Mouse (Mus musculus) midbrain, embryonic 13.5 days (tissue): ENCODE measurements around the gene Ak4. TPM values are rescaled to one million over a fixed set of nuclear protein-coding genes. Genes with fewer than 3 reads are reported as not detected.

Experiments
- ATAC-seq: fragments of 200-750 bp; cut with Nextera tagmentation; 2 replicates; pipeline ENCODE4 v1.8.0; 2017; ENCODE audit warnings: mild to moderate bottlenecking, moderate TSS enrichment, moderate library complexity
- H3K27ac ChIP-seq: fragments of 300-500 bp; sonication (generic); 2 replicates; pipeline ENCODE4 v1.5.1; 2015; ENCODE audit warnings: inconsistent platforms, mild to moderate bottlenecking, moderate library complexity
- H3K27me3 ChIP-seq: fragments of 300-500 bp; sonication (generic); 2 replicates; pipeline ENCODE4 v1.6.1; 2015; ENCODE audit warnings: mild to moderate bottlenecking, inconsistent platforms
- H3K36me3 ChIP-seq: fragments of 300-500 bp; sonication (generic); 2 replicates; pipeline ENCODE4 v1.6.1; 2015; ENCODE audit warnings: mild to moderate bottlenecking, inconsistent platforms
- H3K4me1 ChIP-seq: fragments of 300-500 bp; sonication (generic); replicated peaks from 2 replicates; pipeline ENCODE4 v1.6.1; 2015; ENCODE audit warnings: inconsistent platforms
- H3K4me2 ChIP-seq: fragments of 300-500 bp; sonication (generic); replicated peaks from 2 replicates; pipeline ENCODE4 v1.6.1; 2015; ENCODE audit warnings: moderate library complexity, mild to moderate bottlenecking, inconsistent platforms
- H3K4me3 ChIP-seq: fragments of 300-500 bp; sonication (generic); replicated peaks from 2 replicates; pipeline ENCODE4 v1.5.1; 2015; ENCODE audit warnings: mild to moderate bottlenecking, inconsistent platforms
- H3K9ac ChIP-seq: fragments of 300-500 bp; sonication (generic); replicated peaks from 2 replicates; pipeline ENCODE4 v1.6.1; 2015; ENCODE audit warnings: mild to moderate bottlenecking, inconsistent platforms
- H3K9me3 ChIP-seq: fragments of 300-500 bp; sonication (generic); 2 replicates; pipeline ENCODE4 v1.6.1; 2016; ENCODE audit warnings: mild to moderate bottlenecking, inconsistent platforms
- WGBS: fragments of 180-500 bp; shearing (Covaris S2); methylation state at CpG from one replicate; pipeline ENCODE4 v1.1.7; 2015; 5-methylcytosine and 5-hydroxymethylcytosine counted together
- polyA plus RNA-seq: library from polyadenylated mRNA; unstranded; fragments of >200 nt; fragmentation: Nextera tagmentation; extraction: Ambion mirVana; gene quantifications from 2 replicates; pipeline ENCODE4 v1.2.1, GENCODE M21; 2015

The Ak4 gene
- polyA plus RNA-seq, 1 experiment from 2014 or later = 7.3 TPM

- peaks cover 15% of the 10 kb centered on the region for H3K4me1 ChIP-seq
- no peaks in the 10 kb centered on the region for H3K27me3 ChIP-seq
- 3% methylated on average over 10 of the region's 10 CpGs for WGBS
- peak overlapping the region; percentile 60 for H3K27ac ChIP-seq
- peak overlapping the region; percentile 74 for H3K9ac ChIP-seq
- ATAC-seq = 0 out of 2 replicates have a peak, but pooled peaks have one; percentile 22
- peak overlapping the region; percentile 94 for H3K4me2 ChIP-seq
- peak overlapping the region; percentile 54 for H3K4me3 ChIP-seq
- no peaks in the 10 kb centered on the region for H3K9me3 ChIP-seq
- H3K36me3 ChIP-seq = no peaks in the 10 kb centered on the region
Observed at GRCm38 (mm10) chr4:101508431-101508830, 89.4 kb downstream of the Ak4 start.

GRCm38 (mm10) chr4:101508851-101509577 lies 89.9 kb downstream of the Ak4 start:
- 2% methylated on average over 30 of the region's 30 CpGs for WGBS
- peak; percentile 77 for ATAC-seq
- no peaks in the 10 kb centered on the region for H3K27me3 ChIP-seq
- peak overlapping the region; percentile 54 for H3K4me3 ChIP-seq
- peak overlapping the region; percentile 94 for H3K4me2 ChIP-seq
- no peaks in the 10 kb centered on the region for H3K9me3 ChIP-seq
- peak overlapping the region; percentile 74 for H3K9ac ChIP-seq
- peak overlapping the region; percentile 60 for H3K27ac ChIP-seq
- H3K4me1 ChIP-seq = peaks cover 15% of the 10 kb centered on the region
- no peaks in the 10 kb centered on the region for H3K36me3 ChIP-seq

- no peak overlapping the region for H3K27ac ChIP-seq
- no peak for ATAC-seq
- WGBS = 84% methylated on average over 8 of the region's 8 CpGs
- H3K4me1 ChIP-seq = peaks cover 15% of the 10 kb centered on the region
- H3K36me3 ChIP-seq = no peaks in the 10 kb centered on the region
- H3K9ac ChIP-seq = no peak overlapping the region
- H3K4me3 ChIP-seq = no peak overlapping the region
- no peaks in the 10 kb centered on the region for H3K27me3 ChIP-seq
- H3K4me2 ChIP-seq = peak overlapping the region; percentile 94
- no peaks in the 10 kb centered on the region for H3K9me3 ChIP-seq
Observed at GRCm38 (mm10) chr4:101510111-101510903, 91.2 kb downstream of the Ak4 start.

- no peaks in the 10 kb centered on the region for H3K9me3 ChIP-seq
- ATAC-seq = no peak
- H3K4me3 ChIP-seq = no peak overlapping the region
- no peak overlapping the region for H3K9ac ChIP-seq
- no peaks in the 10 kb centered on the region for H3K36me3 ChIP-seq
- 85% methylated on average over 5 of the region's 5 CpGs for WGBS
- no peak overlapping the region for H3K4me2 ChIP-seq
- no peak overlapping the region for H3K27ac ChIP-seq
- H3K4me1 ChIP-seq = peaks cover 15% of the 10 kb centered on the region
- H3K27me3 ChIP-seq = no peaks in the 10 kb centered on the region
Observed at GRCm38 (mm10) chr4:101510904-101511210, 91.8 kb downstream of the Ak4 start.

GRCm38 (mm10) chr4:101511768-101512521 lies 92.9 kb downstream of the Ak4 start:
- WGBS = 88% methylated on average over 5 of the region's 5 CpGs

GRCm38 (mm10) chr4:101513251-101513650 lies 94.2 kb downstream of the Ak4 start:
- 94% methylated on average over 3 of the region's 3 CpGs for WGBS

More at GRCm38 (mm10) chr4:101511768-101512521, 92.9 kb downstream of the Ak4 start:
- H3K4me3 ChIP-seq = no peak overlapping the region
- no peak for ATAC-seq
- no peaks in the 10 kb centered on the region for H3K36me3 ChIP-seq
- H3K9me3 ChIP-seq = no peaks in the 10 kb centered on the region
- H3K27me3 ChIP-seq = no peaks in the 10 kb centered on the region
- no peak overlapping the region for H3K9ac ChIP-seq
- no peak overlapping the region for H3K4me2 ChIP-seq
- peaks cover 15% of the 10 kb centered on the region for H3K4me1 ChIP-seq
- no peak overlapping the region for H3K27ac ChIP-seq

GRCm38 (mm10) chr4:101515853-101516252 lies 96.8 kb downstream of the Ak4 start:
- ATAC-seq = no peak
- Histone ChIP-seq H3K9me3 (no peaks in the 10 kb centered on the region), H3K4me1 (no peaks in the 10 kb centered on the region), H3K27me3 (no peaks in the 10 kb centered on the region), H3K36me3 (no peaks in the 10 kb centered on the region), H3K9ac (no peak overlapping the region), H3K4me2 (no peak overlapping the region), H3K4me3 (no peak overlapping the region), H3K27ac (no peak overlapping the region)
- 96% methylated on average over 14 of the region's 14 CpGs for WGBS

More at GRCm38 (mm10) chr4:101513251-101513650, 94.2 kb downstream of the Ak4 start:
- Histone ChIP-seq H3K4me3 (no peak overlapping the region), H3K27ac (no peak overlapping the region), H3K4me1 (peaks cover 15% of the 10 kb centered on the region), H3K36me3 (no peaks in the 10 kb centered on the region), H3K9ac (no peak overlapping the region), H3K4me2 (no peak overlapping the region), H3K27me3 (no peaks in the 10 kb centered on the region), H3K9me3 (no peaks in the 10 kb centered on the region)
- ATAC-seq = no peak

Other genes with a start within 250 kb of the Ak4 start
- 47.9 TPM in 2 replicates for gene Jak1, start 154.0 kb upstream of the Ak4 start, polyA plus RNA-seq
- gene Dnajc6, start 77.4 kb downstream of the Ak4 start, polyA plus RNA-seq = 23.9 and 24.8 TPM in 2 replicates
- 94.2 and 94.8 TPM in 2 replicates for gene Leprot, start 228.4 kb downstream of the Ak4 start, polyA plus RNA-seq